Mouse (Mus musculus) MN1 (cell line): Measurements from ENCODE around the gene Ripor1.
A peak's percentile ranks its signal among the peaks of the same experiment; 100 is the strongest.

ENCODE experiments used
- DNase-seq: peaks from one replicate; pipeline ENCODE4 v3.0.0-alpha.2; 2016; ENCODE audit warnings: low spot score

Gene Ripor1

DNA sequence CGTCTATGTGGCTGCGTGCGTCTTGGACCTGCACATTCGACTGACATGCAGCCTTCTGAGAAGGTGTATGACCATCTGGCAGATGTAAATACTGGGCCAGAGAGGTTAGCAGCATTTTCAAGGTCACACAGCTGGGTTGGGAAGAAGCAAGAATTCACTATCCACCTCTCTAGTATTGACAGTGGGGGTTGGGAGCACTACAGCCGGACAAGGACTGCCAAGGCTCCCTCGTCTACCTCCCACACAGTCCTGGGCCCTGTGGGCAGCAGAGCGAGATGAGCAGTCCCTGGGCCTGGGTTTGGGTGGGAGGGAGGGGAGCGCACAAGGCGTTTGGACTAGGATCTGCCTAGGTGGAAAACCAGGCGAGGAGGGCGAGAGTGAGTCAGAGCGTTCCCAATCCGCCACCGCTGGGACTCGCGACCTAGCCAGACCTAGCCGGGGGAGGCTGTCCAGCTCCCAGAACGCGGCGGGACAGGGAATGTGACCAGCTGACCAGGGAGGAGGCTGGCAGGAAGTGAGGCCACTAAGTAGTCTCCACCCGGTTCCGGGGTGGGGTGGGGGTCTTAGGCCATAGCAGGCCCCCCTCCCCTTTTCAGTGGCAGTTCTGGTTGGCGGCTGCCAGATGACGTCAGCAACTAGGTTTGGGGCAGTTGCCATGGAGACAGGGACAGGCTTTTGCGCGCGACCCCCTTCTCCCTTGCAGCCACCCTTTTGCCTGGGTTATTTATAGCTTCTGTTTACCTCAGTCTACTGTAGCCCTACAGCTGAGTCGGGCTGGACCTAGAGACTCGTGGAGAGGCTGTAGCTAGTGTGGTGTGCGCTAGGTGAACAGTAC is 1.4 kb downstream of the Ripor1 start:
- peak; percentile 90 for DNase-seq

- no peak for DNase-seq
Observed at GRCm38 (mm10) chr8:105607062-105607461, 2.0 kb downstream of the Ripor1 start.

DNA sequence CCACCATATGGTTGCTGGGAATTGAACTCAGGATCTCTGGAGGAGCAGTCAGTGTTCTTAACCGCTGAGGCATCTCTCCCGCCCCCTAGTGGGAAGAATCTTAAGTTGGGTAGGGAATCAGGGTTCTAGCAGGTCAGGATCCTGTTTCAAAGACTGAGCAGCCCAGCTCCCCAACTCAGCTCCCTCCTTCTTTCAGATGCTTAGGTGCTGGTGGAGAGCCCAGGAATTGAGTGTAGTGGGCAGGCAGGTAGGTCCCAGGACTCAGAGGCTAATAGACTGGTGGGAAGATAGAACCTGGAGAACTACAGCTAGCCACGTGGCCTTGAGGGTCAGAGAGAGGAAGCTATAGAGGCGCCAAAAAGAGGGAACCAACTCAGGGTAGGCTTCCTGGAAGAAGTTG is 2.6 kb downstream of the Ripor1 start:
- peak; percentile 65 for DNase-seq

DNA sequence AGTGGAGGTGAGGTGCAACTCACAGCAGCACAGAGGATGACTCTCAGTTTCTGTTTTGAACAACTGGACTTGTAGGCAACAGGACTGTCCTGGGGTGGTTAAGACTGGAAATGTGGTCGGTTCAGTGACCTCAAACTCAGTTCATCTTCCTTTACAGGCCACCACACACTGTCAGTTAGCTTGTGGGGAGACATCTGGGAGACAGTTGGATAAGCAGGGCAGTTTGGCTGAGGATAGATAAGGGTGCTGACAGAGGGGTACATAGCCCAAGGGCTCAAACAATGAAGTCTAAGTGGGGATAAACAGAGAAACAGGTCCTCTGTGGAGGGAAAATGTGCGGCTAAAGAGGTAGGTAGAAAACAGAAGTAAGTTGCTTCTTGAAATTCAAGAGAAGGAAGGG is 4.3 kb downstream of the Ripor1 start:
- DNase-seq = no peak

DNA sequence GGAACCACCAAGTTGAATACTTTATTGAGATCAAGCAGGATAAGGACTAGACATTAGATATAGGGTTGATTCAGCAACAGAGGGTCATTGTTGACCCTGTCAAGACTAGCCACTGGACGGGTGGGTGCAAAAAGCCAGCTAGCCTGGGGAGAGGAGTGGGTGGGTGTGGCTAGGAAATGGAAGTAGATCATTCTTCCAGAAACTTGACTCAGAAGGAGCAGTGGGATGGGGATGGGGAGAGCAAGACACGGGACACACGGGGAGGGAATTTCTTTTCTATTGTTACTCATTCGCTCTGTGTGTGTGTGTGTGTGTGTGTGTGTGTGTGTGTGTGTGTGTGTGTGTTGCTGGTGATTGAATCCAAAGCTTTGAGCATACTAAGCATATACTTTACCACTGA is 4.7 kb downstream of the Ripor1 start:
- no peak for DNase-seq

DNA sequence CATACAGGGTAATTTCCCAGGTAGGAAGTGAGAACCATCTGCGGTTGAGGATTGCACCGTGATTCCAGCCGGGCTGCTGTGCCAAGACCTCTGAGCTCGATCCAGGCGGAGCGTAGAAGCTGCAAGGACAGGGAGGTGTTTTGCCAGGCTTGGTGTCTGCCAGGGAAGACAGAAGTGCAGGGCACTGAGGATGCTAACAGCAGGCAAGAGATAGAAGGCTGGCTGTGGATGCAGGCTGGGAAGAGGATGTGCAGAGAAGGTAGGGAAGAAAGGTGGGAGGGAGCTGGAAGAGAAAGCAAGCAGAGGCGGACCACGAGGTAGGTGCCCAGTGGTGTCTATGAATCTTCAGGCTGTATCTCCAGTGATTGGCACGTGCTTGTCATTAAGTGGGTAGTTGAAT is 6.8 kb downstream of the Ripor1 start:
- no peak for DNase-seq

DNA sequence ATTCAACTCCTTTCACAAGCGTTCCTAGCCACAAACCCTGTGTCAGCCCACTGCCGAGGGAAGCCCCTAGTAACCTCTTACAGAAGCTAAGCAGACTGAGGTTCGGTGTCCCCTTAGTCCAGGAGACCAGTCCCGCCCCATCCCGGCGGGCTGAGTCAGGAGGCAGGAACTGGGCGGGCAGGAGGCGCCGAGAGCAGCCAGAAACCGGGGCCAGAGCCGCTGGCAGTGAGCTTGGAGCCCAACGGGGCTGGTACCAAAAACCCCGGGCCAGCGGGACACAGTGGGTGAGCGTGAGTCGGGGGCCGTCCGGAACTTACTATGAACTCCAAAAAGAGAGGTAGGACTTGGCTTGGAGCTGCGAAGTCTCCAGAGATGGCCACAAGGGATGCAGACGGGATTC is 8.0 kb downstream of the Ripor1 start:
- DNase-seq = no peak

DNA sequence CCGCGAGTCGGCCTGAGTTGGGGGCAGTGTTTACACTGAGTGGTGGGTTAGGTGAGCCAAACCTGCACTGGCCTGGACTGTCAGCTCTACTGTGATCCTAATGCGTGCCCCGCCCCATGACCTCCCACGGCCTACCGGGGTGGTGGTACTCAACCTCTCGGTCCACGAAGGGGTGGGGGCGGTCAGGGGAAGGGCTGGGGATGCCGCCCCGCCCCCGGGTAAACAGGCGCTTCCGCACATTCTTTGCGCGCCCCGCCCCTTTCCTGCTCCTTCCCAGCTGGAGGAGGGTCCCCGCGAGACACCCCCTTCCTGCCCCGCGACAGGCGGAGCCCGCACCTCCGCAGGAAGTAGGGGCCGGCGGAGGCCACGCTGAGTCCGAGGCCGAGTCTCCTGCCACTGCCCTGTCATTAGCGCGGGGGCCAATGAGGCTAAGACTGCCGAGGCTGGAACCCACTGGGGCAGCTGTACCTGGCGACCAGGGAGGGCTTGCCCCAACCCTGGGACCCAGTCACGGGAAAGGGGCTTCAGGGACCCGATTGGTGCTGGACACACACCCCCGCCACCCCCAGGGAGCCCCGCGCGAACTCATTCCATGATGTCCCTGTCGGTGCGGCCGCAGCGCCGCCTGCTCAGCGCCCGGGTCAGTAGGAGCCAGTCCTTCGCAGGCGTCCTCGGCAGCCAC is 8.9 kb downstream of the Ripor1 start:
- DNase-seq = no peak

GRCm38 (mm10) chr8:105615942-105616341 is 10.9 kb downstream of the Ripor1 start:
- no peak for DNase-seq

- DNase-seq = no peak
Observed at GRCm38 (mm10) chr8:105617451-105618278, 12.6 kb downstream of the Ripor1 start.

DNA sequence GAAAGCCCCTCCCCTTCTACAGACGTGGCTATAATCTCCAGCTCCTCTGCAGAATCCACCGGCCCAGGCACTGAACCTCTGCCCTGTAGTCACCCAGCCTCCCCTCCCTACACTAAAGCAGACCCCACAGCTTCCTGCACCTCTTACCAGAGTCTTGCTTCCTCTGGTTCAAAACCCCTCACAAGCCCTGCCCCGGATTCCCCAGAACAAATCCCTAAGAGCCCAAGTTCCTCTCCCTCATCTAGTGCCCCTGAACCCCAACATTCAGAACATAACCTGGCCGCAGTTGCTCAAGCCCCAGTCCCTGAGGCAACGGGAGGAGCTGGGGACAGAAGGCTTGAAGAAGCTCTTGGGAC is 13.2 kb downstream of the Ripor1 start:
- no peak for DNase-seq

DNA sequence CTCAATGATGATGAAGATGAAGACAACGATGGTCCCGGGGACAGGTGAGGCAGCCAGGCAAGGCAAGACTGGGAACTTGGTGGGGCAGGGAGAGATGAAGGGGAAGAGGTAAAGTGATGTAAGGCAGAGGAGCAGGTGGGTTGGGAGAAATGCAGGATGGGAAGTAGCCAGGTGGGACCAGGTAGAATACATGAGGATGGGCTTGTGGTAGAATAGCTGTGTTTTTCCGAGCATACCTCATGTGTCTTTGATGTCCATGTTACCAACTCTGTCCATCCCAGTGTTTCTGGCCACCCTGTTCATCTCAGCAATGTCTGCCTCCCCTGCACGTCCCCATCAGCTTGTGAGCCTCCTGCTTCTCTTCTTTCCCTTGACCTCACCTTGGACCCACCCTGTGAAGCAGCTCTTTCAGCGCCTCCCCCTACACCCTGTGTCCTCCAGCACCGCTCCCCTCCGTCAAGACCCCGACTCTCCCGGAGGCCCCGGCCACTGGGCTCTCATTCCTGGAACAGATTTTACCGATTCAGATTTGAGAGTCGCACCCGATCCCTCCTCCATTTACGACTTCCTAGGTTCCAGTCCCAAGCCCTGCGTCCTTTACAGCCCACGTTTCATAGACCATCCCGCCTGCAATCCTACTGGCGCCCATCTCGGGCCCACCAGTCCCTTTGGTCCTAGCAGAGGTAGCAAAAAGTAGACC is 14.0 kb downstream of the Ripor1 start:
- DNase-seq = no peak

GRCm38 (mm10) chr8:105620211-105620610 is 15.2 kb downstream of the Ripor1 start:
- no peak for DNase-seq

GRCm38 (mm10) chr8:105620946-105621720 is 16.1 kb downstream of the Ripor1 start:
- no peak for DNase-seq

DNA sequence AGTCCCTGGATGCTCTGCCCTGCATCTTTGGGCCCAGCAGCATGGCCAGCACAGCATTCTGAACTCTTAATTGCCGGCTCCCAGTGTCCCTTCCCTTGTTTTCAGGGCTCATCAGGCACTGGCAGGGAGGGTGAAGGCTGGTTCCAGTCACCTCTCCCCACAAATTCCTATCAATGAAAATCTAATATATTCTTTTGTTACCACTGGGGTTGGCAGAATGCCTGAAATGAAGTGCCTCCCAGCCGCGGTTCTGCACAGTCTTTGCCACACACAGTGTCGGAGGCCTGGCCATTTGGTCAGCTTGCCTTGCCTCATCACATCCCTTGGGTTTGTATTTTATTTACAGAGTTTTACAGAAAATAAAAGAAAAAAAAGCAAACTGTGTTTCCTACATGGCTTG is 16.8 kb downstream of the Ripor1 start:
- DNase-seq = peak; percentile 51

- DNase-seq = peak; percentile 98
Observed at GRCm38 (mm10) chr8:105622421-105622920, 17.4 kb downstream of the Ripor1 start.

GRCm38 (mm10) chr8:105623118-105623517 is 18.1 kb downstream of the Ripor1 start:
- no peak for DNase-seq

- DNase-seq = no peak
Observed at GRCm38 (mm10) chr8:105623679-105624245, 18.7 kb downstream of the Ripor1 start.

GRCm38 (mm10) chr8:105624401-105624800 is 19.3 kb downstream of the Ripor1 start:
- DNase-seq = no peak

- no peak for DNase-seq
Observed at GRCm38 (mm10) chr8:105624831-105625230, 19.8 kb downstream of the Ripor1 start.

GRCm38 (mm10) chr8:105626086-105626485 is 21.0 kb downstream of the Ripor1 start:
- no peak for DNase-seq
